Mouse (Mus musculus) hindbrain, embryonic 11.5 days (tissue): Measurements from ENCODE around the gene Dpf1. TPM values are rescaled to one million over a fixed set of nuclear protein-coding genes. Genes with fewer than 3 reads are reported as not detected.

Source experiments
- ATAC-seq: fragments of 200-750 bp; cut with Nextera tagmentation; 2 replicates; pipeline ENCODE4 v1.8.0; 2017; ENCODE audit warnings: mild to moderate bottlenecking, moderate TSS enrichment, moderate library complexity; ENCODE audit not compliant: low FRiP score
- DNase-seq: peaks from one replicate; pipeline ENCODE4 v3.0.0-alpha.2; 2015; ENCODE audit warnings: low spot score
- H3K27ac ChIP-seq: fragments of 300-500 bp; sonication (generic); 2 replicates; pipeline ENCODE4 v1.5.1; 2014; ENCODE audit warnings: mild to moderate bottlenecking, low read depth, low read length
- H3K27me3 ChIP-seq: fragments of 300-500 bp; sonication (generic); 2 replicates; pipeline ENCODE4 v1.6.1; 2014; ENCODE audit warnings: mild to moderate bottlenecking, low read length, moderate library complexity, mixed read lengths; ENCODE audit not compliant: control insufficient read depth, insufficient read depth
- H3K36me3 ChIP-seq: fragments of 300-500 bp; sonication (generic); 2 replicates; pipeline ENCODE4 v1.6.1; 2014; ENCODE audit warnings: mild to moderate bottlenecking, low read length, moderate library complexity, mixed read lengths; ENCODE audit not compliant: control insufficient read depth, insufficient read depth
- H3K4me1 ChIP-seq: fragments of 300-500 bp; sonication (generic); replicated peaks from 2 replicates; pipeline ENCODE4 v1.6.1; 2014; ENCODE audit warnings: low read length, mixed read lengths; ENCODE audit not compliant: control insufficient read depth, insufficient read depth
- H3K4me2 ChIP-seq: fragments of 300-500 bp; sonication (generic); replicated peaks from 2 replicates; pipeline ENCODE4 v1.6.1; 2014; ENCODE audit warnings: mild to moderate bottlenecking, low read depth, low read length
- H3K4me3 ChIP-seq: fragments of 300-500 bp; sonication (generic); 2 replicates; pipeline ENCODE4 v1.5.1; 2014; ENCODE audit warnings: low read depth, low read length
- H3K9ac ChIP-seq: fragments of 300-500 bp; sonication (generic); 2 replicates; pipeline ENCODE4 v1.6.1; 2014; ENCODE audit warnings: low read depth, low read length
- H3K9me3 ChIP-seq: fragments of 300-500 bp; sonication (generic); 2 replicates; pipeline ENCODE4 v1.6.1; 2016; ENCODE audit warnings: low read length; ENCODE audit not compliant: control insufficient read depth
- WGBS: fragments of 180-500 bp; shearing (Covaris S2); extraction: QIAGEN DNeasy Blood & Tissue Kit; methylation state at CpG from one replicate; pipeline ENCODE4 v1.1.7; 2014; 5-methylcytosine and 5-hydroxymethylcytosine counted together
- polyA plus RNA-seq: library from polyadenylated mRNA; unstranded; fragments of >200 nt; fragmentation: Nextera tagmentation; extraction: Ambion mirVana; gene quantifications from 2 replicates; pipeline ENCODE4 v1.2.1, GENCODE M21; 2014

Gene Dpf1
- polyA plus RNA-seq, 1 experiment from 2014 or later = 73.6 TPM

DNA sequence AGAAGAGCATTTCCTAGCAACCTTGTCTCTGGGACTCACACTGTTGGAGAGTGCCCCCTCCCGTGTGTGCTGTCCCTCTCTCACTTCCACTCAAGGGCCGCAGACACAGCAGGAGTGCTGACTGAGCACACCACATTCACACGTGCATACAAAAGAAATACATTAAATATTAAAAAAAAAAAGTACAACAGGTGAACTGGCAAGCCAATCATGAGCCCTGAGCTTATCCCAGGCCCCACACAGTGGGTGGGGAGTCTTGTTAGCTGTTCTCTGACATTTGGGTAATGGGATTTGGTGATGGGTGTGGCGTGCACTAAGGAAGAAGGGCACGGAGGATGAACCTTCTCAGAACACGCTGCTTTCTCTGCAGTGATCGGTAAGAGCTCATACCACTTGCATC is 1.1 kb upstream of the Dpf1 start:
- ATAC-seq (no peak), DNase-seq (no peak)
- Histone ChIP-seq H3K4me3 (no peak overlapping the region), H3K4me1 (peaks cover 15% of the 10 kb centered on the region), H3K36me3 (no peaks in the 10 kb centered on the region), H3K9ac (no peak overlapping the region), H3K27me3 (no peaks in the 10 kb centered on the region), H3K9me3 (no peaks in the 10 kb centered on the region), H3K27ac (no peak overlapping the region), H3K4me2 (no peak overlapping the region)
- WGBS = 67% methylated on average over 7 of the region's 7 CpGs

DNA sequence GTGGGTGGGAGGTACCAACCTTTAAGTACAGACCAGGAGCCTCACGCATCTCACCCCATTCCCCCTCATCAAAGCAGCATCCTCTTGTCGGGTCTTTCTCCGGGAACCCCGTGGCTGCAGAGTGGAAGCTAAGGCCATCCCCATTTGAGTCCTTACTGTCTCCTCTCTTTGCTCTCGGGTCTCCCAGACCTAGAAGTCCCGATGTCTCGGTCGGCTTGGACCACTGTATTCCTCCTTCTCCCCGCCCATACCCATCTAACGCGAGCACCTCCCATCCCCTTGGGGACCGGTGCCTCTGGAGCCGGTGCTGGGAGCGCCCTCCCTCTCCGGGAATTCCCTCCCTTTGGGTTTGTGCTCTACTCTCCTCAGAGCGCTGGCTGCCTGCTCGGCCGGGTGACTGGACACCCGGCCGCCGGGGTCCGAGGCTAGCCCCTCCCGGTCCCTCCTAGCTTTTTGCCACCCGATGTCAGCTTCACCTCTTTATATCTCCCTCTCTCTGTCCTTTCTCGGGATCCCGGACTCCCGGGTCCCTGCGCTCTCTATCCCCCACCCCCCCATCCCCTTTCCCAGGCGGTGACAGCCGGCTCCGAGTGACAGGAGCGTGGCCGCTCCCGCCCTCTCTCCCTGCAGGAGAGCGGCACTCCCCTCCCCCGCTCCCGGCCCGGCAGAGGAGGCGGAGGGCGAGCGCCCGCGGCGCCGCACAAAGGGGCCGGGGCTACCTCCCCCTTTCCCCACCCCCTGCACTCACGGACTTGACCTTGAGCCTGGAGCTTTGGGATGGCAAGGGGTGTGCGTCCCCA is 912 bp downstream of the Dpf1 start:
- H3K4me2 ChIP-seq = peak overlapping the region; percentile 92
- H3K36me3 ChIP-seq = no peaks in the 10 kb centered on the region
- peak overlapping the region; percentile 89 for H3K27ac ChIP-seq
- ATAC-seq (peak; percentile 20; the same call in 1 of the 2 replicates), DNase-seq (peak; percentile 80)
- peak overlapping the region; percentile 72 for H3K4me3 ChIP-seq
- peaks cover 26% of the 10 kb centered on the region for H3K4me1 ChIP-seq
- no peaks in the 10 kb centered on the region for H3K9me3 ChIP-seq
- H3K9ac ChIP-seq = peak overlapping the region; percentile 75
- H3K27me3 ChIP-seq = no peaks in the 10 kb centered on the region
- under 1% methylated on average over 36 of the region's 48 CpGs for WGBS

DNA sequence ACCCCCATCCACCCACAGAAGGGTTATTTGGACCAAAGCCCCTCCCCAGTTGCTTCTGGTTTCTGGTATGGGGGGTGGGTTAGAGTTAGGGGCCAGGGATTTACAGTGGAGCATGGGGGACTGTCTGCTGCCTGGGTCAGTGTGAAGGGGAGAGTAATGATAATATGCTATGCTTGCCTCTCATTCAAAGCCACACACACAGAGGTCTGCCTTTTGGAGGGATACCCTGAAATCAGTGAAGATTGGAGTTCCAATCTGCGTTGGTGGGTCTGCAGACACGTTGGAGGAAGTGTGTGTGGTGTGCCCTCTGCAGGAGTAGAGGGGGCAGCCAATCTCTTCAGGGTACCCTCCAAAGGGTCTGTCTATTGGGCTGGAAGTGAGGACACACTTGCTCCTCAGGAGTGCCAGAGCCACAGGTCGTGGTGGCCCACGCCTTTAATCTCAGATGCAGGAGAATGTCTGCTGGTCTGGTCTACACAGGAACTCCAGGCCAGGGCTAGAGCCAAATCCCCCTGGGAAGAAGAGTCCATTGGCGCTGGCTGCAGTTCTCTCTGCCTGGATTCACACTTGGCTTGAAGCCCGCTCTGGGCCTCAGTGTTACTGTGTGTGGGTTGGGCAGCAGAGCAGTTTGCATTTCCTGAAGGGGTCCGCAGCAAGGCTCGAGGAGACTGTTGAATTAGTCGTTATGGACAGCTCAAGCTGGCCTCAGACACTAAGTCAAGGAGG is 1.7 kb downstream of the Dpf1 start:
- Histone ChIP-seq H3K4me1 (peaks cover 26% of the 10 kb centered on the region), H3K4me2 (peak overlapping the region; percentile 92), H3K36me3 (no peaks in the 10 kb centered on the region), H3K4me3 (peak overlapping the region; percentile 72), H3K27ac (peak overlapping the region; percentile 89), H3K9ac (peak overlapping the region; percentile 75), H3K9me3 (no peaks in the 10 kb centered on the region), H3K27me3 (no peaks in the 10 kb centered on the region)
- 16% methylated on average over 9 of the region's 9 CpGs for whole genome bisulfite sequencing
- no peak for ATAC-seq
- peak; percentile 29 for DNase-seq

DNA sequence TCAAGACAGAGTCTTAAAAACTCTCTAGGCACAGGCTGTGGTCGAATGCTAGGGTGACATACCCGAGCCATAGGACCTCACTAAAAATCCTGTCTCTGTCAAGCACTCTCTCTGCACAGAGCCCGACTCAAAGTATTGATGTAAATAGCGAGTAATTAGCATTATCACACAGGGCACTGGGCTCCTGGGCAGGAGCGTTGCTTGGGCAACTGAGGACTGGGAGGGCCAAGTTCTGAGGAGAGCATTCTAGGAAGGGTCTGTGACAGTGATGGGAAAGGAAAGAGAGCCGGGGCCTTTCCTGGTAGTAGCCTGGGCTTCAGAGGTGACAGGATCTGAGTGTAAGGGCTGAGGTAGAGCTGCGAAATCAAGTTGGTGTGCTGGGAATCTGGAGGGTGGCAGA is 2.4 kb downstream of the Dpf1 start:
- peaks cover 26% of the 10 kb centered on the region for H3K4me1 ChIP-seq

DNA sequence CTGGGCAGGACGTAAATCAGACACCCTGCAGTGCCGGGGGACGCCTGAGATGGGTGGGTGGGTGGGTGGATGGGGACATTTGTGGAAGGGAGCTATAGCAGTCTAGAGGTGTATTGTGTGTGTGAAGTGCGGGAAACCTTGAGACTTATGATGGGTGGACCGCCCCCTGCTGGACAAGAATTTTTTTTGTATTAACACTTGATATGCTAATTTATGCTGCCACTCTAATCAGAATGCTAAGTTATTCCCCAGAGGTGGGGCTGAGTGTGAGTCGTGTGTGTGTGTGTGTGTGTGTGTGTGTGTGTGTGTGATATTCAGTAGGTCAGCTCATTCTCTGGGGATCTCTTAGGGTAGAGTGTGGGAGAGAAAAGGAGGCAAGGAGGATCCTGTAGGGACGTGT is 2.9 kb downstream of the Dpf1 start:
- no peak overlapping the region; the same call in 1 of the 2 replicates for H3K9ac ChIP-seq
- peak; percentile 88 for DNase-seq
- peak; percentile 10; the same call in 1 of the 2 replicates for ATAC-seq
- WGBS = 17% methylated on average over 7 of the region's 7 CpGs
- peaks cover 6% of the 10 kb centered on the region for H3K36me3 ChIP-seq
- H3K27ac ChIP-seq = peak overlapping the region; percentile 89
- H3K4me2 ChIP-seq = peak overlapping the region; percentile 92; the same call in 1 of the 2 replicates
- H3K9me3 ChIP-seq = no peaks in the 10 kb centered on the region
- no peak overlapping the region for H3K4me3 ChIP-seq
- H3K4me1 ChIP-seq = peaks cover 26% of the 10 kb centered on the region
- no peaks in the 10 kb centered on the region for H3K27me3 ChIP-seq

More for the DNA sequence above, 2.4 kb downstream of the Dpf1 start:
- WGBS = 30% methylated on average over 7 of the region's 7 CpGs
- Histone ChIP-seq H3K9ac (peak overlapping the region; percentile 75; the same call in 1 of the 2 replicates), H3K4me2 (peak overlapping the region; percentile 92), H3K27ac (peak overlapping the region; percentile 89), H3K4me3 (no peak overlapping the region; the same call in 1 of the 2 replicates), H3K27me3 (no peaks in the 10 kb centered on the region), H3K9me3 (no peaks in the 10 kb centered on the region), H3K36me3 (peaks cover under 1% of the 10 kb centered on the region)
- DNase-seq (no peak), ATAC-seq (no peak; the same call in 1 of the 2 replicates)

DNA sequence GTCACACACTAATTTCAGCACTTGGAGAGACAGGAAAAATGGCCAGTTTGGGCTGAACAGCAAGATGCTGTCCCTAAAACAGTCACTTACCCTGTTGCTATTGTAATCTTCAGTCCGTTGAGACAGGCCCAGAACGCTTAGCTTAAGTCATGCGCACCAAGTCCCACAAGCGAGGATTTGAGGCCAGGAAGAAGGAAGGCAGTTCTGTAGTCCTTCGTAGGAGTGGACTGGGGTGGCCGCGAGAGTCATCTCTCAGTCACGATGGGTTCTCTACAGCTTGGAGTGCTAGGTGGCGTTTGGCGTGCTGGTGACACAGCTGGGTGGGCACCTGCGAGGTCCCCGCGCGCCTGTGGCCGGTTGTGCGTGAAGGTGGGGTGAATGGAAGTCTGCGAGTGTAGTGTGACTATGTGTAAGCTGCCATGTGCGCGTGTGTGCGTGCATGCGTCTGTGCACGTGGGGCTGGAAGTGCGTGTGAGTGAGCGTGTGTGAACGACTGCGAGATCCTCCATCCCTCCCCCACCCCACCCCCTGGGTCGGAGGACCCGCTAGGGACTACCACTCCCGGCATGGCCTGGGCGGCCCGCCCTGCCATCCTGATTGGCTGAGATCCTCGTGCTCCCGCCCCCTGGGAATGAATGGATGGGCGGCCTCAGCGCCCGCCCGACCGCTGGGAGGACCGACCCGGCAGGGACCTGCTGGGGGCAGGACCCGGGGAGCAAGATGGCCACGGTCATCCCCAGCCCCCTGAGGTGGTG is 3.8 kb downstream of the Dpf1 start:
- peak; percentile 73 for ATAC-seq

DNA sequence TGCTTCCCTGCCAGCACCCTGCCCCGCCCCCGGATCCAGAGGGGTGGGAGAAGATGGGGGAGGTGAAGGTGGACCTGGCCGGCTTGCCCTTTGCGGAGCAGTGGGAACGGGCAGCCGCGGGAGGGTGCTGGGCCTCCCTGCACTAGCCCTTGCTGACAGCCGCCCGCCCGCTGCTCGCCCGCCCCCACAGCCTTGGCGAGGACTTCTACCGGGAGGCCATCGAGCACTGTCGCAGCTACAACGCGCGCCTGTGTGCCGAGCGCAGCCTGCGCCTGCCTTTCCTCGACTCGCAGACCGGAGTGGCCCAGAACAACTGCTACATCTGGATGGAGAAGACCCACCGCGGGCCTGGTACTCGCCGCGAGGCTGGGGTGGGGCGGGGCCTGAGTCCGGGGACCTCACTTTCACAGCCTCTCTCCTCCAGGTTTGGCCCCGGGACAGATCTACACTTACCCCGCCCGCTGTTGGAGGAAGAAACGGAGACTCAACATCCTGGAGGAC is 5.5 kb downstream of the Dpf1 start:
- no peak for ATAC-seq
- peaks cover 33% of the 10 kb centered on the region for H3K4me1 ChIP-seq
- WGBS = 1% methylated on average over 36 of the region's 36 CpGs

More for the DNA sequence above, 3.8 kb downstream of the Dpf1 start:
- WGBS = 2% methylated on average over 42 of the region's 42 CpGs
- H3K27ac ChIP-seq = peak overlapping the region; percentile 67
- H3K36me3 ChIP-seq = peaks cover 8% of the 10 kb centered on the region
- H3K4me2 ChIP-seq = peak overlapping the region; percentile 72
- H3K4me3 ChIP-seq = peak overlapping the region; percentile 69
- no peaks in the 10 kb centered on the region for H3K9me3 ChIP-seq
- peak overlapping the region; percentile 74 for H3K9ac ChIP-seq
- no peaks in the 10 kb centered on the region for H3K27me3 ChIP-seq
- peak; percentile 92 for DNase-seq
- peaks cover 26% of the 10 kb centered on the region for H3K4me1 ChIP-seq

DNA sequence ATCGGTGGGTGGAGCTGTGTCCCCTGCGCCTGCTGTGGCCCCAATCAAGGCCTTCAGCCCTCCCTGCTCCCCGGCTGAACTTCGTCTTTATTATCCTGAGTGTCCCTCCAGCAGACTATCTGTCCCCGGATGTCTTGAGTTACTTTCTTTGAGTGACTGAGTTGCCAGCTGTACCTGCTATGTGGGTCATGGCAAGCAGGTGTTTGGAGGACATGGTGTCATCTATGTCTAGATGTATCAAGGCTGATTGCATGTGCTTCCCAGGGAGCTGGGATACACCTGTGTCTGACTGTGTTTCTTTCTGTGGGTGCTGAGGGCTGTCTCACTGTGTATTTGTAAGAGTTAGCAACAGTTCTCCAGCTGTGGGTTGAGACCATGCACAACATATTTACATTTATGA is 6.0 kb downstream of the Dpf1 start:
- H3K9me3 ChIP-seq = no peaks in the 10 kb centered on the region
- DNase-seq = no peak
- peak overlapping the region; percentile 5; the same call in 1 of the 2 replicates for H3K27ac ChIP-seq

More for the DNA sequence above, 5.5 kb downstream of the Dpf1 start:
- Histone ChIP-seq H3K27me3 (no peaks in the 10 kb centered on the region), H3K36me3 (peaks cover 8% of the 10 kb centered on the region), H3K4me2 (peak overlapping the region; percentile 72), H3K27ac (peak overlapping the region; percentile 5; the same call in 1 of the 2 replicates), H3K4me3 (peak overlapping the region; percentile 69), H3K9me3 (no peaks in the 10 kb centered on the region), H3K9ac (peak overlapping the region; percentile 48)
- DNase-seq = no peak

More for the DNA sequence above, 6.0 kb downstream of the Dpf1 start:
- H3K36me3 ChIP-seq = peaks cover 8% of the 10 kb centered on the region
- peak overlapping the region; percentile 69 for H3K4me3 ChIP-seq
- no peak for ATAC-seq
- peak overlapping the region; percentile 72 for H3K4me2 ChIP-seq
- H3K27me3 ChIP-seq = no peaks in the 10 kb centered on the region
- peak overlapping the region; percentile 48 for H3K9ac ChIP-seq
- WGBS = 11% methylated on average over 5 of the region's 5 CpGs
- peaks cover 36% of the 10 kb centered on the region for H3K4me1 ChIP-seq
